Mouse (Mus musculus) T-helper 1 cell (primary cell): ENCODE measurements around the gene Tbc1d16.

Experiments
- in situ Hi-C: fragments of 300-600 bp; cut with MboI, MseI; formaldehyde crosslinking; loops from one replicate; pipeline ENCODE4 v1.15.1; 2025; ENCODE audit warnings: high pct_unique_total_duplicates

Tbc1d16 gene

DNA sequence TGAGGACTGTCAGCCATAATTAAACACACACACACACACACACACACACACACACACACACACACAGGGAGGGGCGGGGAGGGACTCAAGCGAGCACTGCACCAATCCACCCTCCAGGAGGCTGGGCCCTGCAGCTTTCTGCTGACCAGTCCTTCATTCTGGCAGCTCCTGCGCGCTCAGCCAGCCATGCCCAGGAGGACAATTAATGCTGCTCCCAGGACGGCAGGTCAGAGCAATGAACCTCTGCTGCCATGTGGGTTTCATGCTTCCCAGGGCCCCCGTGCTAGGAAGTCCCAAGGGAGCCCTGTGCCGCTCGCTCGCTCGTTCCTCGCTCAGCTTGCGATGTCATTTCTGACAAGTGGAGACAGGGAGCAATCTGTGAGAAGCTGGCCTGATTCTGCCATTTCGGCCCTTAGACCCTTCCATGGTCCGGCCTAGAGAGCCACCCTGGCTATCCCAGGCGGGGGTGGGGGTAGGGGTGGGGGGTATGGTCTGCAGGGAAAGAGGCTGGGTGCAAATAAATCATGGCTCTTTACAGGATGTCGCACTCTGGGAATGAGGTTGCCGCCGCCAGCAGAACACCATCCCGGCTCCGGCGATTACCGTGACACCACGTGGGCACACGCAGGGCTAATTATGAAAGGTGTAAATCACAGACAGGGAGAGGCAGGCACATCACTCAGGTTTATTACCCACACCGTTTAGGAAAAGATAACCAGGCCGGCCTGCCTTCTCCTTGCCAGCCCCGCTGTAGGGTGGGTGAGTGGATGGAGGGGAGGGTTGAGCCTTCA lies 51.7 kb downstream of the Tbc1d16 start:
- in situ Hi-C loops: no loop called here

DNA sequence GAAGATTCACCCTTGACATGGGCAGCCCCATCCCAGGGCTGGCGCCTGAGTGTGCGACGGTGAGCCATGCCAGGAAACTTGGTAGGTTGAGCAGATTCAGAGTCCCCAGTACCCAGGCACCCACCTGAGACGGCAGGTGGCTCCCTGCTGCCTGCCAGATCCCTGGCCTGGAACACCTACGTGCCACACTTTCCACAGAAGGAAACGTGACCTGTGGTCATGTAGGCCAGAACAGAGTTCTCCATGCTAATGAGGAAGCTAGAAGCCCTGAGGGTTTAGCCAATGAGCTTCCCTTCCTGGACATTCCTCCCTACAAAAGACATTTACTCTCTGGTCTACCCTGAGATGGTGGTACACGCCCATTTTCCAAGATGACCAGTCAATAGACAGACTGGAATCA lies 56.7 kb downstream of the Tbc1d16 start:
- in situ Hi-C loops: no loop called here

GRCm38 (mm10) chr11:119168851-119169250 lies 59.4 kb downstream of the Tbc1d16 start:
- in situ Hi-C loops: no loop called here

DNA sequence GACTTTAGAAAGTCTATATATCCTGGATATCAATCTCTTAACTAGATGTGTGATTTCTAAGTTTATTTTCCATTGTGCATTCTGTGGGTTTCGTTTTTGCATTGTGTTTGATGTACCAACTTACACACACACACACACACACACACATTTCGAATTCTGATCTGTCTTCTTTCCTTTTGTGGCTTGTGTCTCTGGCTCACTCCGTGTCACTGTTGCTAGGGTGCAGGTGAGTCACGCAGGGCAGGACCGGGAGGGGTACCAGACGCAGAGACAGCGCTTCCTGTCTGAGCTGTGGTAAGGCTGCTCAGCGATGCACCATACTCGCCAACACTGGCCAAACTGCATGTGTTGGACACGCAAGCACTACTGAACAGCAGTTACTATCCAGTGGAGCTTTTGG lies 62.3 kb downstream of the Tbc1d16 start:
- in situ Hi-C loops: no loop called here

DNA sequence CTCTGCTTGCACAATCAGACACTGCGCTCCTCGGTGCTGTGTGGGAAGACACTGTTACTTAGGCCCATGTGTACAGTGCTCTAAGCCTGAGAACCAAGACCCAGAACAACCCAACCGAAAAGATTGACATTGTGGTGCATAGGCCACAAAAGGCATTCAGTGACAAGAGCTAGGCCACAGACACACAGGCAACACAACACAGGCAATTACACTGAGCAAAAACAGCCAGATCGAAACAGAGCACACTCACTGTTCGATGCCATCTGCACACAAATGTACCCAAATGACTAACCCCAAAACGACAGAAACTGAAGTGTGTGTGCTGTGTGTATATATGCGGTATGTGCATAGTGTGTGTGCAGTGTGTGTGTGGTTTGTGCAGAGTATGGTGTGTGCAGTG lies 63.9 kb downstream of the Tbc1d16 start:
- in situ Hi-C loops: loop anchor here (5.0 kb wide), 1 partner anchor 77 kb away; the partner anchor contains the start of gene Cbx4

DNA sequence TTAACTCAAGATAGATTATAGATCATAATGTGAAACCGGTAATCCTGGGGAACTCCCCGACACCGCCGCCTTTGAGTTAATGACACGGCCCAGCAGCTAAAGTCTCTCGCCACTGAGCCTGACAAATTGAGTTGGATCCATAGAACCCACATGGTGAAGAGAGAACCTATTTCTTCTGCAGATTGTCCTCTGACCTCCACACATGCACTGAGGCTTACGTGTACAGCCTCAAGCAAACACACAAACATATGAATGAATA lies 64.6 kb downstream of the Tbc1d16 start:
- in situ Hi-C loops: loop anchor here (5.0 kb wide), 1 partner anchor 76 kb away; the partner anchor contains the start of gene Cbx4

GRCm38 (mm10) chr11:119162959-119163733 lies 65.2 kb downstream of the Tbc1d16 start:
- in situ Hi-C loops: loop anchor here (5.0 kb wide), 1 partner anchor 76 kb away; the partner anchor contains the start of gene Cbx4

DNA sequence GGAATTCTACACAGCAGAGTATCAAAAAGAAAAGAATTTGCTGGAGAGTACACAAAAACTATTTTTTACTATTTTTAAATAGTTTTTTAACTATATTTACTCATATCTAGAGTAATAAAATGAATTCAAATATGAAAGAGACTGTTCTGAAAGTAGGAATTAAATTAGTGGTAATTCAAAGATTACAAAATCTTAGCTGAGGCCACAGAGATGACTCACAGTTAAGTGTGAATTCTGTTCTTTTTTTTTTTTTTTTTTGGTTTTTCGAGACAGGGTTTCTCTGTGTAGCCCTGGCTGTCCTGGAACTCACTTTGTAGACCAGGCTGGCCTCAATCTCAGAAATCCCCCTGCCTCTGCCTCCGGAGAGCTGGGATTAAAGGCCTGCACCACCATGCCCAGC lies 66.6 kb downstream of the Tbc1d16 start:
- in situ Hi-C loops: loop anchor here (5.0 kb wide), 1 partner anchor 74 kb away; the partner anchor contains the start of gene Cbx4

- in situ Hi-C loops: loop anchor here (5.0 kb wide), 1 partner anchor 73 kb away; the partner anchor contains the start of gene Cbx4
Measured at GRCm38 (mm10) chr11:119160050-119160449, 68.2 kb downstream of the Tbc1d16 start.

GRCm38 (mm10) chr11:119159496-119159895 lies 68.8 kb downstream of the Tbc1d16 start:
- in situ Hi-C loops: no loop called here

GRCm38 (mm10) chr11:119157377-119158189 lies 70.7 kb downstream of the Tbc1d16 start:
- in situ Hi-C loops: no loop called here

GRCm38 (mm10) chr11:119156481-119157254 lies 71.6 kb downstream of the Tbc1d16 start:
- in situ Hi-C loops: no loop called here

DNA sequence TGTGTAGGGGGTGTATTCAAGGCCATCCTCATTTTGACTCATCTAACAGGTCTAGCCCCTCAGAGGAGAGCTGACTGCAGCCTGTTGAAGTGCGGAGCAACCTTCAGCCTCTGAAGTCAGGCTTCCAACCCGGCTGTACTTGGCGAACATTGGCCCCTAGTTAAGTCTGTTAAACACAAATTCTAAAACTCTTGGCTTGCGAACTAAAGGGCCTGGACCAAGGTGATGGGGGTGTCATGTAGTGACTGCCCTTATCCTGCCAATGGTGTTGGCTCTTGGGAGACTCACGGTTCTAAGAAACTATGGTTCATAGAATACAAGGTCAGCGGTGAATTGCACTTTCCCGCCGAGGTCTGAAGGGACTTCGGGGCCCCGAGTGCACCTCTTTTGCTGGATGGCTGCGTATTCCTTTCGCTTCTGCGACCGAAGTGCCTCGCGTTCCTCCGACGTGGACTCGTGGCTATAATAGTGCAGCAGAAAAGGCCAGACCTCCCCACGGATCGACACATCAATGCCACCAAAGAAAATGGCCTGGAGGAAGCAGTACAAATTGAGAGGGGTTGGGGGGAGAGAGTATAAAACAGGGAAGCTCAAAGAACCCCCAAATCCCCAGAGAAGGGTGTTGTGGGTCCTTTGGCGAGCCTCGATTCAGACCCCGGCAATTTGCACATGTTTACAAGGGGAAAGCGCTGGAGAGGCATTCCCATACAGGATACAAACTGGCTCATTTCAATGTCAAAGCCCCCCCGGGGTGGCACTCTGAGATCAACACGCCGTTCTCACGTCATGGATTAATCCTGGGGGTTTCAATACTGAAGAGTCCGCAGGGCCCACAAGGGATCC lies 72.4 kb downstream of the Tbc1d16 start:
- in situ Hi-C loops: no loop called here

GRCm38 (mm10) chr11:119152321-119152831 lies 75.9 kb downstream of the Tbc1d16 start:
- in situ Hi-C loops: no loop called here

DNA sequence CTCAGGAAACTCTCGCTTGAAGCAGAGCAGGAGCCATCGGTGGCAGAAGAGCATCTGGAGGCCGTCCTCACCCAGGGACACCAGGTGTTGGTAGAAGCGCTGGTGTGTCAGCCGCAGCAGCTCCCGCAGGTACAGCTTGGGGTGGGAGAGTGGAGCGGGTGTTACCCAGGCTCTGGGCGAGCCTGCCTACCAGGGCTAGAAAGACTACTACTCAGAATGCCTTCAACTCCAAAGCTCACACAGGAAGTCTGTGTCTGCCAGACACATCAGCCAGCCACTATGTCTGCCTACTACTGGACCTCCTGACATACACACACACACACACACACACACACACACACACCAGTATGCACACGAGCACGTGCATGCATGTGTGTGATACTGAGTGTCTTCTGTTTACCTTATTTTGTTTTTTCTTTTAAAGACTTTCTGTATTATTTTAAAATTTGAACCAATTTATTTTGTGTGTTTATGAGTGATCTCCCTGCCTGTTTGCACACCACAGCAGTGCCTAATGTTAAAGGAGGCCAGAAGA lies 77.2 kb downstream of the Tbc1d16 start:
- in situ Hi-C loops: no loop called here

- in situ Hi-C loops: no loop called here
Measured at GRCm38 (mm10) chr11:119150442-119150841, 77.9 kb downstream of the Tbc1d16 start.

DNA sequence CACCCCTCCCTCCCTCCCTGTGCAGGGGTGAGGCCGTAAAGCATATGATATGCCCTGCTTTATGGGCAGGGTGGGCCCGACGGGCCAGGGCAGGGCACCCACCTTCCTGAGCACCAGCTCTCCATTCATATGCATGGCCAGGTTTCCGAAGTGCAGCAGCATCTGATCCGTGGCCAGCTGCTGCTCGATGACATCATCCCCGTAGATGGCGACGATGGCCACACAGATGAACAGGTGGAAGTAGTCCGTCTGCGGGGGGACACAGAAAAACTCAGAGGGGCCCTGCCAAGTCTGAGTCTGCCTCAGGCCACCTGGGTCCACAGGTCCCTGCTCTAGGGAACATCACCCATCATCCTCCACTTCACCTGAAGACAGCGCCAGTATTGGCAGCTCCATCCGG lies 79.5 kb downstream of the Tbc1d16 start:
- in situ Hi-C loops: no loop called here

- in situ Hi-C loops: no loop called here
Measured at GRCm38 (mm10) chr11:119147153-119147552, 81.1 kb downstream of the Tbc1d16 start.

- in situ Hi-C loops: no loop called here
Measured at GRCm38 (mm10) chr11:119146140-119146539, 82.2 kb downstream of the Tbc1d16 start.
